Mouse (Mus musculus): ENCODE measurements at regions not wholly inside any gene's neighbourhood (a gene's known extent, or its start where the extent isn't known, plus 50 kb on each side); places are given as distances from the start of the nearest gene placed in this dataset.

DNA sequence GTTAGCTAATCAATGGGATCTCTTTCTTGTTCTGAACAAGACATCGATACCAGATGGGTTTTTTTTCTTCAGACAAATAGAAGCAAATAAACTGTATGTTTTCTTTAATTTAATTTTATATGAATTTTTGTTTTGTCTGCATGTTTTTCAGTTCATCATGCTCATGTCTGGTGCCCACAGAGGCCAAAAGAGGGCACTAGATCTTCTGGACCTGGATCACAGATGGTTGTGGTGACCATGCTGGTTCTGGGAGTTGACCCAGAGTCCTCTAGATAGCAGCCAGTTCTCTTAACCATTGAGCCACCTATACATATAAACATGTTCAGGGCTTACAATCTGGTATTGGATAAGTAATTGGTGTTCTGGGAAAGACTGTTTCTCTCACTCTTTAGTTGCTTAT is 120.7 kb downstream of the Kctd12 start:
- WGBS: 89% methylated on average over 1 of the region's 1 CpGs
- Histone ChIP-seq H3K27me3 (replicated peaks; ENCODE audit: control insufficient read depth, insufficient read depth, low read length) (no peaks in the 10 kb centered on the region), H3K9me3 (ENCODE audit: control insufficient read depth, low read length) (no peaks in the 10 kb centered on the region), H3K4me1 (ENCODE audit: control insufficient read depth, insufficient read depth, low read length) (no peaks in the 10 kb centered on the region), H3K4me3 (ENCODE audit: low read length) (no peak overlapping the region), H3K36me3 (ENCODE audit: control insufficient read depth, insufficient read depth, low read length) (no peaks in the 10 kb centered on the region), H3K9ac (ENCODE audit: low read depth, low read length) (no peak overlapping the region), H3K27ac (ENCODE audit: low read length) (no peak overlapping the region), H3K4me2 (ENCODE audit: low read depth, low read length) (no peak overlapping the region)
- no peak for ATAC-seq

DNA sequence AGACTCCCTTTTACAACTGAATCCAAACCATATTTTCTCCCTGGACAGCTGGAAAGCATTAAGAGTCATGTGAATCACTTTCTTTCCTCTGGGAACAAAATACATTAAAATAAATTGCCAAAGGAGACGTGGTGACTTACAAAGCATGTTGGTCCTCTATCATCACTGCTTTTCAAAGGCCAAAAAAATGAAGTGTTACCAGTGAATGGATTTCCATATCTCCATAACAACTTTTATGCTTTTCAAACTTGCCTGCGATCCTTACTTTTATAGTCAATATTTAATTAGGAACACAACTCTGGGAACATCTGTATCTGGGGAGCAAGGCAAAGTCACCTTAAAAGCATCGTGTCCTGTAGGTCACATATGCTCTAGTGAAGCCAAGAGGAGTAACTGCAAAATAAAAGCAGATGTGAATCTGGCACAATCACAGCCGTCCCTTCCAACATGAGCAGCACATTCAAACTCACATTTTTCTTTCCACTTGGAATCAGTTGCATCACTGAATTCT is 123.0 kb downstream of the Kctd12 start:
- no peak overlapping the region for H3K27ac ChIP-seq (ENCODE audit: low read length)
- WGBS: 61% methylated on average over 4 of the region's 4 CpGs
- H3K4me2 ChIP-seq (ENCODE audit: low read depth, low read length): no peak overlapping the region
- no peaks in the 10 kb centered on the region for H3K36me3 ChIP-seq (ENCODE audit: control insufficient read depth, insufficient read depth, low read length)
- no peak overlapping the region for H3K4me3 ChIP-seq (ENCODE audit: low read length)
- ATAC-seq: no peak
- H3K9me3 ChIP-seq (ENCODE audit: control insufficient read depth, low read length): no peaks in the 10 kb centered on the region
- no peaks in the 10 kb centered on the region for H3K27me3 ChIP-seq (replicated peaks; ENCODE audit: control insufficient read depth, insufficient read depth, low read length)
- no peaks in the 10 kb centered on the region for H3K4me1 ChIP-seq (ENCODE audit: control insufficient read depth, insufficient read depth, low read length)
- no peak overlapping the region for H3K9ac ChIP-seq (ENCODE audit: low read depth, low read length)

DNA sequence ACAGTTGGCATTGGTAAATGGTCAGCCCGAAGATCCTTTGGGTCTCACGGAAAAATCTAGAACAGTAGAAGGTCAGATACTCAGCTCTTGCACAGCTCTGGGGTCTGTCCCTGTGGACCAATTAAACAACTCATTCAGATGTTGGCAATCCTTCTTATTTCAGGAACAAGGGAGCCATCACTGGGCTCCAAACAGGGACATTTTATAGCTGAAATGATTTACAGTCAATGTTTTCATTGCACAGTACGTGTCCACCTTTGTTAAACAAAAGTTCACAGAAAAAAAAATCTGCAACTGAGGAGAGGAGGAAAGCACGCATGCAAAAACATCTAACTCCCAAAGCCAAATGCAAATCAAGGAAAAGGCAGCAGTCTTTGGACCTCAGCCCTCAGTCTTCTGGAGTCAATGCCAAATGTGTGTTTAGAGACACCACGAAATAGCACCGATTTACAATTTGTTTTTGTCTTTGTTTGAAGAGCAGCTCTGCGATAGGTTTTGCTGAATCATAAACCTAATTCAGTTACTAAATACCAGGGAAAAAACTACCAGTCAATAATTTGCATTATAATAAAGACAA is 127.1 kb downstream of the Kctd12 start:
- Histone ChIP-seq H3K9me3 (ENCODE audit: control insufficient read depth, low read length) (no peaks in the 10 kb centered on the region), H3K27ac (ENCODE audit: low read length) (no peak overlapping the region), H3K9ac (ENCODE audit: low read depth, low read length) (no peak overlapping the region), H3K36me3 (ENCODE audit: control insufficient read depth, insufficient read depth, low read length) (no peaks in the 10 kb centered on the region), H3K27me3 (replicated peaks; ENCODE audit: control insufficient read depth, insufficient read depth, low read length) (no peaks in the 10 kb centered on the region), H3K4me3 (ENCODE audit: low read length) (no peak overlapping the region), H3K4me1 (ENCODE audit: control insufficient read depth, insufficient read depth, low read length) (no peaks in the 10 kb centered on the region), H3K4me2 (ENCODE audit: low read depth, low read length) (no peak overlapping the region)
- no peak for ATAC-seq
- 51% methylated on average over 7 of the region's 7 CpGs for WGBS

DNA sequence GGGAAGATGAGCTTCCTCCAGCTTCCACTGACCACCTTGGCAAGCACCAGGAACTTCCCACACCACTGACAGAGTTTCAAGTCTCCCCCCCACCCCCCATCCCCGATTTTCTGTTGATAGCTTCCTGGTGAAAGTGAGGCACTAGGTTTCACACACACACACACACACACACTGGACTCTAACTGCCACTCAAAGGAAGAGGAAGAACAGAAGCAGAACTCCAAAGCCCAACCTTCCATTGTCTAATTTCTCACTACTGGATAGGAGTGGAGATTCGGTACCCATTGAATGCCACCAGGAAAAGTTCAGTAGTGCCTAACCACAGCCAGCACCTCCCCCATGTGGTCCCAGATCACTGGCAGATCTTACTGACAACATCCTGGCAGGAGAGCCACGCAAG is 138.7 kb downstream of the Kctd12 start:
- no peaks in the 10 kb centered on the region for H3K9me3 ChIP-seq (ENCODE audit: control insufficient read depth, low read length)
- H3K4me3 ChIP-seq (ENCODE audit: low read length): no peak overlapping the region
- no peak overlapping the region for H3K9ac ChIP-seq (ENCODE audit: low read depth, low read length)
- 74% methylated on average over 3 of the region's 3 CpGs for WGBS
- no peak overlapping the region for H3K27ac ChIP-seq (ENCODE audit: low read length)
- H3K27me3 ChIP-seq (replicated peaks; ENCODE audit: control insufficient read depth, insufficient read depth, low read length): no peaks in the 10 kb centered on the region
- no peaks in the 10 kb centered on the region for H3K36me3 ChIP-seq (ENCODE audit: control insufficient read depth, insufficient read depth, low read length)
- no peak overlapping the region for H3K4me2 ChIP-seq (ENCODE audit: low read depth, low read length)
- H3K4me1 ChIP-seq (ENCODE audit: control insufficient read depth, insufficient read depth, low read length): no peaks in the 10 kb centered on the region
- no peak for ATAC-seq

DNA sequence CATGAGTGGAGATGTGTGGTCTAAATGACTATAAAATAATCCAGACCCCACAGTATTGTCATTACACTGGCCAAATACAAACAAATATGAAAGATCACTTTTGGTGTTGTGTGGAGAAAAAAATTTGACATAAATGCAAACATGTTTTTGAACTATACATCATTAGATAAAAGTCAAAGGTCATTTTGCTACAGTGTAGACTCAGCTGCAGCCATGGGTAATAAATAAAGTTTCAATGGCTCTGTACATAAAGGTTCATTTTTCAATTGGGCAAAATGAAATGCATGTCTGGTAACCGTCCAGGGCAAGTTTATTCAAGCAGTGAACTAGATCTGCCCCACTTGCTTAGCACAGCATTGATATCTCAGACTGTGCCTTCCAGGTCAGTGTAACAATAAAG is 144.8 kb downstream of the Kctd12 start:
- H3K9me3 ChIP-seq (ENCODE audit: control insufficient read depth, low read length): no peaks in the 10 kb centered on the region
- H3K36me3 ChIP-seq (ENCODE audit: control insufficient read depth, insufficient read depth, low read length): no peaks in the 10 kb centered on the region
- no peak overlapping the region for H3K27ac ChIP-seq (ENCODE audit: low read length)
- WGBS: 26% methylated on average over 1 of the region's 1 CpGs
- no peak for ATAC-seq
- H3K27me3 ChIP-seq (replicated peaks; ENCODE audit: control insufficient read depth, insufficient read depth, low read length): no peaks in the 10 kb centered on the region
- no peak overlapping the region for H3K4me3 ChIP-seq (ENCODE audit: low read length)
- no peak overlapping the region for H3K4me2 ChIP-seq (ENCODE audit: low read depth, low read length)
- H3K4me1 ChIP-seq (ENCODE audit: control insufficient read depth, insufficient read depth, low read length): no peaks in the 10 kb centered on the region
- H3K9ac ChIP-seq (ENCODE audit: low read depth, low read length): no peak overlapping the region

DNA sequence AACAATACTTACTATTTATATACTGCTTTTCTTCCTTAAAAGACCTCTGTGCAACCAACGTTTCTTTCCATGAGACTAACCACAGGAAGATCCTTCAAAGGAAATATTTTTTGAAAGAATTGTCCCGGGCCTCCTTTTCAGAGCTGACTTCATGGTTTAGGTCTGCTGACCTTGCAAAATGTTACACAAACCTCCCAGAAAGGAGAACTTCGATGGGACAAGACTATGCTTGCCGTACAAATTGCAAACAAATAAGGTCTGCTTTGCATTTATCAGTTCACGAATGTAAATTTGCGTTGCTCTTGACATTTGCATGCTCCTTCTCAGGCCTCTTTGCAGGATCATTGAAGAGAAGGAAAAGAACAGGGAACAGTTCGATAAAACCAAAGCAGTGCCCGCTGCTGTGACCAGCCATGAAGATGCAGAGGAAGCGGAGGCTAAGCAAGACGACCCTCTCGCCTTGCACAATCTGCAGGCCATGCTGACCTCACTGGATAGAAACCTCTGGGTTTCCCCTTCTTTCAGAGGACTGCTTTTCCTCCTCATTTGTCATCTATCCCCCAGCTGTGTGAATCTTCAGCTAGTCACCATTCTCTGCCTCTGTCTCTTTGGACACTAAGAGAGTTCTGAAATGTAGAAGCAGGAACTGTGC is 147.2 kb downstream of the Kctd12 start:
- no peak for ATAC-seq

DNA sequence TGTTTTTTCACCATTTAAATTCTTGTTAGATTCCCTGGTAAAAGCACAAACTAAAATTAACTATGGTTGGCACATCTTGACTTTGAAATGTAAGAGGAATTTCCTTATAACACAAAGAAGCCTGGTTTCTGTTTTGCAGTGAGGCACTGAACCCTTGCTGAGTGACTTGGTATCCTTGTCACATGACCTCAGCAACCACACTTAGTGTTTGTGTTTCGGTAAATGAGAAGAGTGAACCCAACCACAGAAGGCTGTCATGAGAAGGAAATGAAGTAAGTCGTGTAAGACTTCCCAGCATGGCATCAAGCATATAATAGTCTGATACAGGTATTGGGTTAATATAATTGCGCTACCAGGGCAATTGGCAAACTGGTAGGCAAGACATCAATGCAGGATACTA is 154.0 kb downstream of the Kctd12 start:
- Histone ChIP-seq H3K27ac (ENCODE audit: low read length) (no peak overlapping the region), H3K9ac (ENCODE audit: low read depth, low read length) (no peak overlapping the region), H3K4me1 (ENCODE audit: control insufficient read depth, insufficient read depth, low read length) (no peaks in the 10 kb centered on the region), H3K27me3 (replicated peaks; ENCODE audit: control insufficient read depth, insufficient read depth, low read length) (no peaks in the 10 kb centered on the region), H3K4me3 (ENCODE audit: low read length) (no peak overlapping the region), H3K9me3 (ENCODE audit: control insufficient read depth, low read length) (no peaks in the 10 kb centered on the region), H3K36me3 (ENCODE audit: control insufficient read depth, insufficient read depth, low read length) (no peaks in the 10 kb centered on the region), H3K4me2 (ENCODE audit: low read depth, low read length) (no peak overlapping the region)
- WGBS: 82% methylated on average over 3 of the region's 3 CpGs
- ATAC-seq: no peak

More for the DNA sequence above, 147.2 kb downstream of the Kctd12 start:
- Histone ChIP-seq H3K27me3 (replicated peaks; ENCODE audit: control insufficient read depth, insufficient read depth, low read length) (no peaks in the 10 kb centered on the region), H3K9ac (ENCODE audit: low read depth, low read length) (no peak overlapping the region), H3K9me3 (ENCODE audit: control insufficient read depth, low read length) (no peaks in the 10 kb centered on the region), H3K36me3 (ENCODE audit: control insufficient read depth, insufficient read depth, low read length) (no peaks in the 10 kb centered on the region), H3K4me3 (ENCODE audit: low read length) (no peak overlapping the region), H3K27ac (ENCODE audit: low read length) (no peak overlapping the region), H3K4me2 (ENCODE audit: low read depth, low read length) (no peak overlapping the region), H3K4me1 (ENCODE audit: control insufficient read depth, insufficient read depth, low read length) (no peaks in the 10 kb centered on the region)
- WGBS: 78% methylated on average over 11 of the region's 11 CpGs

DNA sequence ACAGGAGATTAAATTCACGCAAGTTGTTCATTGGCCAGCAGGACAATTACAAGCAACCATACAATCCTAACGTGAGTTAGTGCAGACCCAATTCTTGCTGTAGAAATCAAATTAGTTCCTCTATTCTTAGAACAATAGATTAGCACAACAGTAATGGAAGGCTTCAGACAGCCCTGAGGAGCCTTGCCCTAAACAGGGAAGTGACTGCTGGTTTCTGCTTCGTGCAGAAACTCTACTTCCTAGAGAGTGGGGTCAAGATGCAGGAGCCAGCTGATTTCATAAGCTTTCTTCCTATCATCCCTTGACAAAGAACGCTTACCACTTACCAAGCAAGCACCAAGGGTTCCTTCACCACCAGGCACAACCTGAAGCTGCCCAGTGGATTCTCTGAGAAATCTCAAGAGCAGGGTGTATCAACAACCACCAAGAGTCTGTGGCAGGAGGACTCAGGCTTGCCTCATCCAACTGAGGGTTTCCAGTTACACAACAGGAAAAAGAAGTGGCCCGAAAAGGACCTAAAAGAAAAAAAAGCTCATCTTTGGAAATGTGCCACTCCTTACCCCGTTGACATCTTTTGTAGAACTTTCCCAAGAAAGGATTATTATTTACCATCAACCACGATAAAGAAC is 154.6 kb downstream of the Kctd12 start:
- no peak for ATAC-seq
- Histone ChIP-seq H3K4me1 (ENCODE audit: control insufficient read depth, insufficient read depth, low read length) (no peaks in the 10 kb centered on the region), H3K4me3 (ENCODE audit: low read length) (no peak overlapping the region), H3K27ac (ENCODE audit: low read length) (no peak overlapping the region), H3K36me3 (ENCODE audit: control insufficient read depth, insufficient read depth, low read length) (no peaks in the 10 kb centered on the region), H3K27me3 (replicated peaks; ENCODE audit: control insufficient read depth, insufficient read depth, low read length) (no peaks in the 10 kb centered on the region), H3K4me2 (ENCODE audit: low read depth, low read length) (no peak overlapping the region), H3K9ac (ENCODE audit: low read depth, low read length) (no peak overlapping the region), H3K9me3 (ENCODE audit: control insufficient read depth, low read length) (no peaks in the 10 kb centered on the region)
- whole genome bisulfite sequencing: 79% methylated on average over 7 of the region's 7 CpGs

DNA sequence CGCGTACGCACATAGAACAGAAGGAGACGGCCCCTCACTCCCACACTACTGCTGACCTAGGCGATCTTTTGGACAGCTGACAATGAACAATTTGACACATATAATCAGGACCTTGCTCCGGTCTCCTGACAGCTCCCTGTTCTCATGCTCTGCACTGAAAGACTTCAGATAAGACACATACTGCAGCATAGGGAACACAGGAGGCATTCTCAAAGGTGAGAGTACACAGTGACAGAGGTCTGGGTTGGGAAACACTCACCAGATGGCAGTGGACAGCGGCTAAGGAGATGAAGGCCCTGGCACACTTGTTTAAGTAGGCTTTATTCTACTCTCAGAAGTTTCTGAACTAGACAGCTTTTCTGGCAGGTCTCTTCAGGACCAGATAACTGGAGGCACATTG is 156.9 kb downstream of the Kctd12 start:
- Histone ChIP-seq H3K9me3 (ENCODE audit: control insufficient read depth, low read length) (no peaks in the 10 kb centered on the region), H3K36me3 (ENCODE audit: control insufficient read depth, insufficient read depth, low read length) (no peaks in the 10 kb centered on the region), H3K27me3 (replicated peaks; ENCODE audit: control insufficient read depth, insufficient read depth, low read length) (no peaks in the 10 kb centered on the region), H3K4me1 (ENCODE audit: control insufficient read depth, insufficient read depth, low read length) (no peaks in the 10 kb centered on the region), H3K9ac (ENCODE audit: low read depth, low read length) (no peak overlapping the region), H3K4me2 (ENCODE audit: low read depth, low read length) (no peak overlapping the region), H3K27ac (ENCODE audit: low read length) (no peak overlapping the region), H3K4me3 (ENCODE audit: low read length) (no peak overlapping the region)
- WGBS: 85% methylated on average over 7 of the region's 7 CpGs
- ATAC-seq: no peak
